Mouse (Mus musculus): ENCODE data around the gene Mms19. TPM values are rescaled to one million over a fixed set of nuclear protein-coding genes. Genes with fewer than 3 reads are reported as not detected.

Gene Mms19
- polyA plus RNA-seq, 1 experiment from 2014 or later = 42.0 TPM

- Histone ChIP-seq H3K4me2 (replicated peaks) (no peak overlapping the region), H3K9me3 (replicated peaks) (no peaks in the 10 kb centered on the region), H3K27ac (replicated peaks) (0 out of 2 replicates have a peak overlapping the region, but pooled peaks have one; percentile 3), H3K9ac (no peak overlapping the region), H3K4me3 (replicated peaks) (no peak overlapping the region), H3K27me3 (no peaks in the 10 kb centered on the region), H3K36me3 (no peaks in the 10 kb centered on the region), H3K4me1 (no peaks in the 10 kb centered on the region; the same call in 1 of the 2 replicates)
- 43% methylated on average over 8 of the region's 8 CpGs for WGBS
- ATAC-seq (ENCODE audit: insufficient number of reproducible peaks, low FRiP score, low TSS enrichment, low read depth) = no peak
Observed at GRCm38 (mm10) chr19:41907079-41907760, 73.7 kb downstream of the Mms19 start.

GRCm38 (mm10) chr19:41906311-41907078 lies 74.5 kb downstream of the Mms19 start:
- WGBS = 59% methylated on average over 6 of the region's 6 CpGs
- no peak for ATAC-seq (ENCODE audit: insufficient number of reproducible peaks, low FRiP score, low TSS enrichment, low read depth)
- Histone ChIP-seq H3K4me3 (replicated peaks) (no peak overlapping the region), H3K9ac (no peak overlapping the region), H3K27me3 (no peaks in the 10 kb centered on the region), H3K4me2 (replicated peaks) (no peak overlapping the region), H3K36me3 (no peaks in the 10 kb centered on the region), H3K4me1 (no peaks in the 10 kb centered on the region; the same call in 1 of the 2 replicates), H3K9me3 (replicated peaks) (no peaks in the 10 kb centered on the region), H3K27ac (replicated peaks) (0 out of 2 replicates have a peak overlapping the region, but pooled peaks have one; percentile 3)

GRCm38 (mm10) chr19:41905246-41905645 lies 75.7 kb downstream of the Mms19 start:
- Histone ChIP-seq H3K4me3 (replicated peaks) (no peak overlapping the region), H3K36me3 (no peaks in the 10 kb centered on the region), H3K4me1 (no peaks in the 10 kb centered on the region; the same call in 1 of the 2 replicates), H3K9ac (no peak overlapping the region), H3K4me2 (replicated peaks) (no peak overlapping the region), H3K9me3 (replicated peaks) (no peaks in the 10 kb centered on the region), H3K27ac (replicated peaks) (no peak overlapping the region), H3K27me3 (no peaks in the 10 kb centered on the region)
- WGBS = 82% methylated on average over 2 of the region's 2 CpGs
- no peak for ATAC-seq (ENCODE audit: insufficient number of reproducible peaks, low FRiP score, low TSS enrichment, low read depth)

GRCm38 (mm10) chr19:41902848-41903593 lies 77.9 kb downstream of the Mms19 start:
- no peak overlapping the region for H3K4me3 ChIP-seq (replicated peaks)
- no peaks in the 10 kb centered on the region for H3K27me3 ChIP-seq
- H3K4me2 ChIP-seq (replicated peaks) = no peak overlapping the region
- no peak overlapping the region for H3K9ac ChIP-seq
- H3K9me3 ChIP-seq (replicated peaks) = no peaks in the 10 kb centered on the region
- no peak for ATAC-seq (ENCODE audit: insufficient number of reproducible peaks, low FRiP score, low TSS enrichment, low read depth)
- WGBS = 80% methylated on average over 10 of the region's 10 CpGs
- no peaks in the 10 kb centered on the region for H3K36me3 ChIP-seq
- H3K27ac ChIP-seq (replicated peaks) = no peak overlapping the region
- H3K4me1 ChIP-seq = no peaks in the 10 kb centered on the region; the same call in 1 of the 2 replicates

GRCm38 (mm10) chr19:41901696-41902095 lies 79.3 kb downstream of the Mms19 start:
- Histone ChIP-seq H3K27ac (replicated peaks) (no peak overlapping the region), H3K9me3 (replicated peaks) (no peaks in the 10 kb centered on the region), H3K4me2 (replicated peaks) (no peak overlapping the region), H3K9ac (no peak overlapping the region), H3K36me3 (no peaks in the 10 kb centered on the region), H3K4me3 (replicated peaks) (no peak overlapping the region), H3K27me3 (no peaks in the 10 kb centered on the region), H3K4me1 (no peaks in the 10 kb centered on the region)
- WGBS = 39% methylated on average over 2 of the region's 2 CpGs
- no peak for ATAC-seq (ENCODE audit: insufficient number of reproducible peaks, low FRiP score, low TSS enrichment, low read depth)

GRCm38 (mm10) chr19:41900495-41901090 lies 80.4 kb downstream of the Mms19 start:
- Histone ChIP-seq H3K9me3 (replicated peaks) (no peaks in the 10 kb centered on the region), H3K4me1 (peaks cover 5% of the 10 kb centered on the region; the same call in 1 of the 2 replicates), H3K36me3 (no peaks in the 10 kb centered on the region), H3K4me2 (replicated peaks) (no peak overlapping the region), H3K27me3 (no peaks in the 10 kb centered on the region), H3K4me3 (replicated peaks) (no peak overlapping the region), H3K27ac (replicated peaks) (no peak overlapping the region), H3K9ac (no peak overlapping the region)
- WGBS = 81% methylated on average over 8 of the region's 8 CpGs
- ATAC-seq (ENCODE audit: insufficient number of reproducible peaks, low FRiP score, low TSS enrichment, low read depth) = no peak

GRCm38 (mm10) chr19:41898860-41899259 lies 82.1 kb downstream of the Mms19 start:
- no peaks in the 10 kb centered on the region for H3K27me3 ChIP-seq
- no peaks in the 10 kb centered on the region for H3K9me3 ChIP-seq (replicated peaks)
- H3K27ac ChIP-seq (replicated peaks) = no peak overlapping the region
- H3K4me2 ChIP-seq (replicated peaks) = no peak overlapping the region
- H3K4me3 ChIP-seq (replicated peaks) = no peak overlapping the region
- no peak for ATAC-seq (ENCODE audit: insufficient number of reproducible peaks, low FRiP score, low TSS enrichment, low read depth)
- 47% methylated on average over 4 of the region's 4 CpGs for WGBS
- H3K4me1 ChIP-seq = peaks cover 17% of the 10 kb centered on the region
- H3K36me3 ChIP-seq = no peaks in the 10 kb centered on the region
- H3K9ac ChIP-seq = no peak overlapping the region

GRCm38 (mm10) chr19:41896319-41896711 lies 84.6 kb downstream of the Mms19 start:
- H3K27me3 ChIP-seq = no peaks in the 10 kb centered on the region
- H3K4me3 ChIP-seq (replicated peaks) = peak overlapping the region; percentile 71
- WGBS = 19% methylated on average over 18 of the region's 18 CpGs
- H3K36me3 ChIP-seq = peaks cover 6% of the 10 kb centered on the region
- no peak overlapping the region for H3K27ac ChIP-seq (replicated peaks)
- no peaks in the 10 kb centered on the region for H3K9me3 ChIP-seq (replicated peaks)
- H3K4me1 ChIP-seq = peaks cover 17% of the 10 kb centered on the region
- H3K4me2 ChIP-seq (replicated peaks) = peak overlapping the region; percentile 78
- ATAC-seq (ENCODE audit: insufficient number of reproducible peaks, low FRiP score, low TSS enrichment, low read depth) = no peak
- peak overlapping the region; percentile 41; the same call in 1 of the 2 replicates for H3K9ac ChIP-seq

- Histone ChIP-seq H3K27ac (replicated peaks) (no peak within 1 kb of the TSS), H3K9ac (peak within 1 kb of the TSS; percentile 41), H3K4me3 (replicated peaks) (peak within 1 kb of the TSS; percentile 71), H3K4me1 (peaks cover 17% of the 10 kb centered on the region), H3K9me3 (replicated peaks) (no peaks in the 10 kb centered on the region), H3K36me3 (peaks cover 6% of the 10 kb centered on the region), H3K27me3 (no peaks in the 10 kb centered on the region), H3K4me2 (replicated peaks) (peak within 1 kb of the TSS; percentile 78)
- ATAC-seq (ENCODE audit: insufficient number of reproducible peaks, low FRiP score, low TSS enrichment, low read depth) = peak; percentile 89
- WGBS = under 1% methylated on average over 46 of the region's 46 CpGs
Observed at GRCm38 (mm10) chr19:41895460-41896318, 85.3 kb downstream of the Mms19 start, which contains the start of gene Rrp12. Rrp12 (minus strand) TSS chr19:41896173.

- H3K36me3 ChIP-seq = peaks cover 13% of the 10 kb centered on the region
- 45% methylated on average over 7 of the region's 7 CpGs for WGBS
Observed at GRCm38 (mm10) chr19:41894959-41895358, 86.0 kb downstream of the Mms19 start.

More at GRCm38 (mm10) chr19:41894959-41895358, 86.0 kb downstream of the Mms19 start:
- peak overlapping the region; percentile 41; the same call in 1 of the 2 replicates for H3K9ac ChIP-seq
- peaks cover 17% of the 10 kb centered on the region for H3K4me1 ChIP-seq
- H3K4me2 ChIP-seq (replicated peaks) = peak overlapping the region; percentile 78
- H3K9me3 ChIP-seq (replicated peaks) = no peaks in the 10 kb centered on the region
- peak overlapping the region; percentile 71 for H3K4me3 ChIP-seq (replicated peaks)
- H3K27me3 ChIP-seq = no peaks in the 10 kb centered on the region
- no peak for ATAC-seq (ENCODE audit: insufficient number of reproducible peaks, low FRiP score, low TSS enrichment, low read depth)
- H3K27ac ChIP-seq (replicated peaks) = no peak overlapping the region
